Mouse (Mus musculus) embryonic fibroblast, embryonic 13.5 days (primary cell): ENCODE measurements around the gene Ctnnd2.

ENCODE experiments used
- CTCF ChIP-seq: IDR thresholded peaks from 2 replicates; pipeline ENCODE4 v1.5.1; 2011; ENCODE audit warnings: mild to moderate bottlenecking, control low read depth, low read length, moderate library complexity, borderline replicate concordance; ENCODE audit not compliant: insufficient read depth
- POLR2A ChIP-seq: IDR thresholded peaks from 2 replicates; pipeline ENCODE4 v1.6.1; 2011; ENCODE audit warnings: low read depth, mild to moderate bottlenecking, control low read depth, low read length, moderate library complexity

DNA sequence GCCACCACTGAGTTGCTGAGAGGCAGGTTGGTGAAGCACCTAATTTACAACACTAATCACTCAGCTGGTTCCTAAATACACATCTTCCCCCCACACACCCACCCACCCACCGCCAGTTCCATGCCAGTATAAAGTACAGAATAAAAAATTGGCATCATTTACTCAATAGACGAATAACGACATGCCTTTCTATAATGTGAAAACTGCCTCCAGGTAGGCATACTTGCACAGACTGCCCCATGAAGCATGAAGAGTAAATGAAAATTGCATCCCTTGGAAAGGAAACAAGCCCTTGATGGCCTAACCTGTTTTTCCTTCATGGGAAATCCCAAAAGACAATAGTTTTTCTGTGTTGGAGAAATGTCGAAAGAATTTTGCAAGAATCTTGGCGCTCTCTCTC, 212.0 kb downstream of the Ctnnd2 start:
- TF ChIP-seq POLR2A (no peak), CTCF (no peak)
